Mouse (Mus musculus) cerebellum, adult 9-11 months (tissue): ENCODE results near the gene Mn1.

Experiments used
- DNase-seq: peaks from one replicate; pipeline ENCODE4 v3.0.0; 2022

Mn1 gene

GRCm38 (mm10) chr5:111432842-111433241 lies 15.7 kb downstream of the Mn1 start:
- DNase-seq: no peak

- DNase-seq: no peak
These were observed 17.2 kb downstream of the Mn1 start for GRCm38 (mm10) chr5:111434342-111434842.

GRCm38 (mm10) chr5:111436260-111436659 lies 19.1 kb downstream of the Mn1 start:
- DNase-seq: no peak

GRCm38 (mm10) chr5:111437205-111437604 lies 20.0 kb downstream of the Mn1 start:
- no peak for DNase-seq

- DNase-seq: no peak
These were observed 21.2 kb downstream of the Mn1 start for GRCm38 (mm10) chr5:111438336-111438735.

- no peak for DNase-seq
These were observed 21.7 kb downstream of the Mn1 start for GRCm38 (mm10) chr5:111438821-111439220.

- no peak for DNase-seq
These were observed 23.1 kb downstream of the Mn1 start for GRCm38 (mm10) chr5:111440264-111440663.

- no peak for DNase-seq
These were observed 25.1 kb downstream of the Mn1 start for GRCm38 (mm10) chr5:111442151-111442871.

GRCm38 (mm10) chr5:111443636-111444035 lies 26.5 kb downstream of the Mn1 start:
- DNase-seq: no peak

GRCm38 (mm10) chr5:111444361-111444760 lies 27.2 kb downstream of the Mn1 start:
- DNase-seq: no peak

GRCm38 (mm10) chr5:111446652-111447051 lies 29.5 kb downstream of the Mn1 start:
- no peak for DNase-seq

- DNase-seq: no peak
These were observed 32.5 kb downstream of the Mn1 start for GRCm38 (mm10) chr5:111449700-111450099.

- DNase-seq: no peak
These were observed 37.1 kb downstream of the Mn1 start for GRCm38 (mm10) chr5:111454240-111454639.

- no peak for DNase-seq
These were observed 37.7 kb downstream of the Mn1 start for GRCm38 (mm10) chr5:111454876-111455275.

GRCm38 (mm10) chr5:111458675-111459074 lies 41.5 kb downstream of the Mn1 start:
- DNase-seq: no peak

- DNase-seq: no peak
These were observed 48.7 kb downstream of the Mn1 start for GRCm38 (mm10) chr5:111465811-111466299.

- no peak for DNase-seq
These were observed 49.3 kb downstream of the Mn1 start for GRCm38 (mm10) chr5:111466429-111466828.

- DNase-seq: no peak
These were observed 50.5 kb downstream of the Mn1 start for GRCm38 (mm10) chr5:111467699-111468098.

- DNase-seq: no peak
These were observed 52.2 kb downstream of the Mn1 start for GRCm38 (mm10) chr5:111469195-111469882.

GRCm38 (mm10) chr5:111470875-111471274 lies 53.7 kb downstream of the Mn1 start:
- no peak for DNase-seq

GRCm38 (mm10) chr5:111473425-111473824 lies 56.3 kb downstream of the Mn1 start:
- no peak for DNase-seq

- DNase-seq: no peak
These were observed 58.6 kb downstream of the Mn1 start for GRCm38 (mm10) chr5:111475721-111476120.

GRCm38 (mm10) chr5:111476141-111476540 lies 59.0 kb downstream of the Mn1 start:
- DNase-seq: no peak

- DNase-seq: no peak
These were observed 68.7 kb downstream of the Mn1 start for GRCm38 (mm10) chr5:111485907-111486306.
